Mouse (Mus musculus) macrophage (primary cell): ENCODE data around the gene Nlrc3. TPM values are rescaled to one million over a fixed set of nuclear protein-coding genes. Genes with fewer than 3 reads are reported as not detected.
"Not testable (repeated sequence)": the region's sequence is repeated elsewhere in the genome, so short reads cannot be mapped to it uniquely, and the experiment has no call there.

Source experiments
- H3K27ac ChIP-seq: fragments of 350-480 bp; formaldehyde crosslinking; 2 replicates; pipeline ENCODE4 v1.9.0; 2021
- H3K36me3 ChIP-seq: fragments of 350-480 bp; formaldehyde crosslinking; 2 replicates; pipeline ENCODE4 v1.9.0; 2021; ENCODE audit errors: inconsistent target
- H3K4me3 ChIP-seq: fragments of 350-480 bp; formaldehyde crosslinking; 2 replicates; pipeline ENCODE4 v1.9.0; 2021; ENCODE audit errors: inconsistent target
- H3K79me2 ChIP-seq: fragments of 350-480 bp; formaldehyde crosslinking; 2 replicates; pipeline ENCODE4 v1.9.0; 2021; ENCODE audit errors: inconsistent target
- WGBS: methylation state at CpG from one replicate; pipeline ENCODE4 v1.1.7; 2026; ENCODE audit warnings: inconsistent platforms; ENCODE audit not compliant: missing documents; 5-methylcytosine and 5-hydroxymethylcytosine counted together
- polyA plus RNA-seq: library from polyadenylated mRNA; stranded (reverse); fragments of 250-400 nt; gene quantifications from 3 replicates; pipeline ENCODE4 v1.2.4, GENCODE M21; 2018; ENCODE audit warnings: inconsistent platforms
- total RNA-seq, 78 experiments: library from RNA; depleted of rRNA; stranded (reverse); fragments of 250-400 nt; gene quantifications; 1 replicate in 9 of 78; 2 replicates in 24 of 78; 3 replicates in 43 of 78; 4 replicates in 2 of 78; pipeline ENCODE4 v1.2.4; 2018; ENCODE audit warnings: inconsistent platforms in 56 of 78

Gene Nlrc3
- total RNA-seq (2018; cell fraction: chromatin; rRNA removed) = 10 to 100 TPM in 15 of 26 experiments, 1 to 10 TPM in 11; 1.6 to 34.7 (median 12.8) TPM
- total RNA-seq (2018; cell fraction: cytosol; rRNA removed) = 1 to 10 TPM; 3.0 to 9.8 (median 6.0) TPM
- total RNA-seq (2018; cell fraction: nucleus; rRNA removed) = 10 to 100 TPM in 11 of 26 experiments, 1 to 10 TPM in 15; 2.8 to 25.0 (median 8.7) TPM
- 4.1 to 9.1 TPM (median 5.7 TPM) in 3 replicates for polyA plus RNA-seq

DNA sequence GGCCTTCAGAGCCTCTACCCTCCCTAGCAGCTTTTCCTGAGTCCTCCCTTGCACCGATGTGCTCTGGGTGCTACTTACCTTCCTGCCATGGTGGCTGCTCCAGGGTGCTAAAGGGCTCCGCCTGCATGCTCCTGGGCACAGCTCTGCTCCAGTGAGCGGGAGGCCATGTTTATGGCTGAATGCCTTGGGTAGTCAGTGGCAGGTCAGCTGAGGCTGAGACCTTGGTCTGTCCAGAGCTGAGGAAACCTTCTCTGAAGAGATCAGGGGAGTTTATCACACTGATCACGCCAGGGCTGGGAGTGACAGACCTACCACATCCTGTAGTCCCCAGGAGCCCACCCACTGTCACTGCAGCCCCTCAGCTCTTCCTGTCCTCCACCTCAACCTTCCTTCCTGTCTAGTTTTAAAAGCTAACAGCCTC, at the start of gene Nlrc3:
Nlrc3 (minus strand) TSS at position 382 of the 421 bp plus-strand sequence.
- H3K4me3 ChIP-seq = no peak within 1 kb of the TSS

DNA sequence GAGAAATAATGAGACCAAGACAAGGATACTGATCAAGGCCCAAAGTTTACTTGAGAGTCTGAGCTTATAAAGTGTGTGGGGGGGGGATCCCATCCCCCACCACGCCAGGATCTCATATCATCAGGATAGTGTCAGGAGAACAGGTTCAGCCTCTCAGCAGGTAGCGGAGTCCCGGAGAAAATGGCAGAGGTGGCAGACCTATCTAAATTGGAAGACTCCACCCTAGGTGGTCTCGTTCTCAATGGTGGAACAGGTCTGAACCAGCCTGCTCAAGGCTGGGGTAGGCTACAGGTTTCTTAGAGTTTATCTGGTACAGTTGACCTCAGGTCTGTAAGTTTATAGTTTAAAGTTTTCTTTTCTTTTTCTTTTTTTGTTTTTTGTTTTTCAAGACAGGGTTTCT, 46.3 kb upstream of the Nlrc3 start:
- H3K27ac ChIP-seq = no peak overlapping the region
- no peak overlapping the region for H3K4me3 ChIP-seq
- H3K36me3 ChIP-seq = no peaks in the 10 kb centered on the region
- no peaks in the 10 kb centered on the region for H3K79me2 ChIP-seq
- WGBS = 85% methylated on average over 4 of the region's 4 CpGs

More for the DNA sequence above, at the start of gene Nlrc3:
- WGBS = 39% methylated on average over 4 of the region's 4 CpGs
- no peak within 1 kb of the TSS for H3K27ac ChIP-seq
- no peaks in the 10 kb centered on the region for H3K79me2 ChIP-seq
- peaks cover 26% of the 10 kb centered on the region; the same call in 1 of the 2 replicates for H3K36me3 ChIP-seq

DNA sequence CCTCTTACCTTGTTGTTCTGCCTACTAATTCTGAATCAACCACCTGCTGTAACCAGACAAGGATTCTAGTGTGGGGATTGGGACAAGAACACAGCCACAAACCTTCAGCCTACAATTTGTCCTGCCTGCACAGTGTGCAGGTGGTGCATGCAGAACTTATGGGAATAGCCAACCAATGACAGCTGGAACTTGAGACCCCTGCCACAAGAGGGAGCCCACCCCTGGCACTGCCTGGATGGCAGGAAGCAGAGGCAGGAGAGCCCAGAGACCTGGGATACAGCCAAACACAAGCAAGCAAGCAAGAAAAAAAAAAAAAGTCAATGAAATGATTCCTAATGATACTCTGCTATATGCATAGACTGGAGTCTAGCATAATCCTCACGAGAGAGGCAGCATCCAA, 44.8 kb upstream of the Nlrc3 start:
- no peak overlapping the region for H3K4me3 ChIP-seq
- no peaks in the 10 kb centered on the region for H3K79me2 ChIP-seq
- no peak overlapping the region for H3K27ac ChIP-seq
- no peaks in the 10 kb centered on the region for H3K36me3 ChIP-seq
- WGBS = 89% methylated on average over 1 of the region's 1 CpGs

DNA sequence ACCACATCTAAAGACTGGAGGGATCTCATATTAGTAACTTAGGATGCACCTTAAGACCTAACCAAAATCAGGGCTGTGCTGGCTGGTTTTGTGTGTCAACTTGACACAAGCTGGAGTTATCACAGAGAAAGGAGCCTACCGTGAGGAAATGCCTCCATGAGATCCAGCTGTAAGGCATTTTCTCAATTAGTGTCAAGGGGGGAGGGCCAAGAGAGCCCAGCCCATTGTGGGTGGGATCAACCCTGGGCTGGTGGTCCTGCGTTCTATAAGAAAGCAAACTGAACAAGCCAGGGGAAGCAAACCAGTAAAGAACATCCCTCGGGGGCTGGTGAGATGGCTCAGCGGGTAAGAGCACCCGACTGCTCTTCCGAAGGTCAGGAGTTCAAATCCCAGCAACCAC, 41.0 kb upstream of the Nlrc3 start:
- not testable (repeated sequence) for H3K4me3 ChIP-seq, H3K36me3 ChIP-seq, H3K79me2 ChIP-seq, H3K27ac ChIP-seq
- WGBS = 92% methylated on average over 2 of the region's 6 CpGs

DNA sequence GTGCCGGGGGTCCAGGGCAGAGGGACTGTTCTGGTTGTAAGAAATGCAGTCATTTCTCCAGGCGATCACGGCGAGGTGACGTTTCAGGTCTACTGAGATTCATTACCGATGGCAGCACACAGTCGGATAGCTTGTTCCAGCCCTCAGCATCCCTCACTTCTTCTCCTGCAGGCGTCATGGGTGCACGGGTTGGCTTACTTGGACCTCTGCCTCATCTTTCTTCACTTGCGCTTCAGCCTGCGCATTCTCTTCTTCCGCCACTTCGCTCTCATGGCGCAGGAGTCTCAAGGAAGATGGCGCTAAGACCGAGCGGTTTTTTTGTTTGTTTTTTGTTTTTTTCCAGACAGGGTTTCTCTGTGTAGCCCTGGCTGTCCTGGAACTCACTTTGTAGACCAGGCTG, 40.4 kb upstream of the Nlrc3 start:
- not testable (repeated sequence) for H3K4me3 ChIP-seq, H3K36me3 ChIP-seq, H3K27ac ChIP-seq, H3K79me2 ChIP-seq
- 87% methylated on average over 17 of the region's 17 CpGs for WGBS

DNA sequence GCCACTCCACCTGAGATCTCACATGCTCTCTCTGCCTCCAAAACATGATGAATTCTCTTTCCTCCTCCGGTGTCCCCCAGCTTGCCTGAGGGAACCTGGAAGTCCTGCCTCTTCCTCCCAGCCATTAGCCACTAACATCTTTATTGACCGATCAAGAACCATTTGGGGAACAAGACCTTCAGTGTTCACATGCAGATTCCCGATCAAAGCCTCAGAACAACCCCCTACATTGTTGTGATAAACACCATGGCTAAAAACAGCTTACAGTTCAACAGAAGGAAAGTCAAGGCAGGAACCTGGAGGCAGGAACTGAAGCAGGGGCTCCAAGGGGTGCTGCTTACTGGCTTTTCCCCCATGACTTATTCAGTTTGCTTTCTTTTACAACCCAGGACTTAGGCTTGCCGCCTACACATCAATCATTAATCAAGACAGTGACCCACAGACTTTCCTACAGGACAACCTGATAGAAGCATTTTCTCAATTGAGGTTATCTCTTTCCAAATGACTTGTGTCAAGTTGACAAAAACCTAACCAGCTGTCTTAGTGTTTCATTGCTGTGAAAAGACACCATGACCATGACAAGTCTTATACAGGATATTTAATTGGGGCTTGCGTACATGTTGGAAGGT, 37.7 kb upstream of the Nlrc3 start:
- no peaks in the 10 kb centered on the region for H3K36me3 ChIP-seq
- H3K4me3 ChIP-seq = no peak overlapping the region
- 90% methylated on average over 5 of the region's 5 CpGs for WGBS
- no peaks in the 10 kb centered on the region for H3K79me2 ChIP-seq
- no peak overlapping the region for H3K27ac ChIP-seq

DNA sequence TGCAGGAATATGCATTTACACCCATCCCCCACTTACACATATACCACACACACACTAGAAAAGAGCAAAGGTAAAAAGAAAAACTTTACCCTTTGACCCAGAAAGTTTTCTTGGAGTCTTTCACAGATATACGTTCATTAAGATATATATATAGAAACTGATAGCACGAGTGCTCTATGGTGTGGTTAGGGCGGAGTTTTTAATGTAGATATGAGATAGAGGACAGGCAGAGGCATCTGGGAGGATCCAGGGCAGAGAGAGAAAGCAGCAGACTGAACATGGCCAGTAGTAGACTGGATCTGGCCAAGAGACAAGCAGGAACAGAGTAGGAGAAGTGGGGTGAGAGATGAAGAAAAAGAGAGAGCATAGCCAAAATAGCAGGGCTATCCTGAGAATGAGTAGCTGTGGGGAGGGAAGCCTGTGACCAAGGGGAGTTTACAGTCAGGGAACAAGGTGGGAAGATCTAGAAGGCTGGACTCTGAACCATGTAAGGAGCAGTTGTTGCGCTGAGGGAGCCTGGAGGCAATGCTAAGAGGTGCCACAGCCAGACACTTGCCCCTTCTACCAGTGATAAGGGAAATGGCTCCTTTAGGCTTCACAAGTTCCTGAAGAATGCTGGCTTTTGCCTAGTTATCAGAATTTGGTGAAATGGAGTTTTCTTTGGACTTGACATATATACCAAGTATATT, 36.6 kb upstream of the Nlrc3 start:
- Histone ChIP-seq H3K4me3 (no peak overlapping the region), H3K79me2 (no peaks in the 10 kb centered on the region), H3K27ac (no peak overlapping the region), H3K36me3 (no peaks in the 10 kb centered on the region)
- 81% methylated on average over 4 of the region's 4 CpGs for WGBS

DNA sequence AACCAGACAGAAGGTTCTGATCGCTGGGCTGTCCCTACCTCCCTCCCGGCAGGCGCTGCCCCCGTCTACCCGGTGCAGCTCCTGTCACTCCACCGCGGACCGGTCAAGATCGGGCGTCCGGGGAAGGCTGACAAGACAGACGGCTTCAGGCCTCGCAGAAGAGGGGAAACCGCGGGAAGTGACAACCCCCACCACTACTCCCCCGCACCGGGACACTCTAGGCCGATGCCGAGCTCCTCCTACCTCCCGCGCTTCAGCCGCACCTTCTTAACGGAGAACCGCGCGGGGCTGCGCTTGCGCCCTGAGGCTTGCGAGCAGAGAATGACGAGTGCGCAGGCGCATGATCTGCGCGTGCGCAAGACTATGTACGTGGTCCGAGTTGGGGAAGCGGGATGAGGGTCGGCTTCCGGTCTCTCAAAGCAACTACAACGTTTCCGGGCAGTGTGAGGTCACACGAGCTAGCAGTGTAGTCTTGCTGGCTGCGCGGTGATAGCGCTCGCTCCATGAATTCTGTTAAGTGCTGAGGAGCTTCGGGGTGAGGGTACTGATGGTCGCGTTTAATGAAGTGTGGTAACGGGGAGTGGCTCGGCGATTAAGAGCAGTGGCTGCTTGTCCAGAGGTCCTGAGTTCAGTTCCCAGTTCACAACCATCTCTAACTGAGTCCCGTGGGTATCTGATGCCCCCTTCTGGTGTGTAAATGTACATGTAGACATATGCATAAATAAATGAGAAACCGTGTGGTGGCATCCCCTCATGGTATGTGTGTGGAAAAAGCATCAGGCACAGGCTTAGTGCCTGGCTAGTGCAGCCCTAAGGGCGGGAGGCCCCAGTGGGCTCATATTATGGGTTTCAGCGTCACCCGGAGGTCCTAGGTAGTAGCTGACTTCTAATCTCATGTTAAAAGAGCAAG, 27.3 kb upstream of the Nlrc3 start, which contains the start of gene Slx4:
Slx4 (minus strand) TSS at position 282 of the 910 bp plus-strand sequence.
- peaks cover 23% of the 10 kb centered on the region for H3K79me2 ChIP-seq
- H3K27ac ChIP-seq = peak within 1 kb of the TSS; percentile 67
- H3K36me3 ChIP-seq = peaks cover 7% of the 10 kb centered on the region; the same call in 1 of the 2 replicates
- H3K4me3 ChIP-seq = peak within 1 kb of the TSS; percentile 95
- WGBS = 3% methylated on average over 51 of the region's 58 CpGs

DNA sequence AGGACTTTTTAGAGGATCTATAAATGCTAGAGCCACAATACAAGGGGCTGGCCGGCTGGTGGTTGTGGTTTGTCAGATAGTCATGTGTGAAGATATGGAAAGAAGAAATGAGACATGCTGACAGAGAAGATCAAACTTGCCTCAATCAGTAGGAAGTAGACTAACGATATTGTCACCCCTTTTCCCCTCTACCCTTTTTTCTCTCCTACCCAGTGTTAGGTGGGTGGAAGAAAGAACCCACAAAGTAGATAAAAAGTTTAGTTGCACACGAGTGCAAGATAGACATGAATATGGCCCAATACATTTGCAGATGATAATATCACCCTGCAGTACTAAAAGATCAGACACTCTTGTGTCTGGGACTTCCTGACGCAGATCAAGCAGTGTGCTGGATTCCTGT, 12.0 kb upstream of the Nlrc3 start:
- Histone ChIP-seq H3K4me3 (no peak overlapping the region), H3K36me3 (peaks cover 90% of the 10 kb centered on the region), H3K27ac (no peak overlapping the region), H3K79me2 (no peaks in the 10 kb centered on the region)
- 89% methylated on average over 4 of the region's 4 CpGs for WGBS

DNA sequence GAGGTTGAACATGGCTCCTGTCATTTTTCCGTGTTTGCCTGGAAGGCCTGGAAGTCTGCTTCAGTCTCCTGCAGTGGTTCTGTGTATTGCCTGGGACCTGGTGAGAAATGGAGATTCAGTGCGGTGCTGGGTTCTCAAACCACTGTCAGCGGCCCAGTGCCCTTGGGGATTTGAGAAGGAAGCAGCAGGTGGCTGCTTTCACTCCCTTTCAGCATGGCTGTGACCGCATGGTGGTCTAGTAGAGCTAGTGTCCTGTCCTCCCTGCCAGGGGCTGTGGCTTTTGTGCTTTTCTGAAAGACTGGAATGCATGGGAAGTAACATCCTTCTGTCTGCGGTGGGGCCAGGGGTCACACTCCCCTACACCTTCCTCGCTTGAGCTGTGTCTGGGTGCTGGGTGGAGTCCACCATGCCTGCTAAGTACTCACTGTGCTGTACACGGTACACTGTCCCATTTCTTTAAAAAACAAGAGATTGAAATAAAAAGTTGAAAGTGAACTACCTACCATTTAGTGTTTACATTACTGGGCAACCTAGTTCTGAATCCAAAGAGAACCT, 6.8 kb upstream of the Nlrc3 start:
- Histone ChIP-seq H3K27ac (no peak overlapping the region), H3K79me2 (no peaks in the 10 kb centered on the region), H3K4me3 (no peak overlapping the region), H3K36me3 (peaks cover 77% of the 10 kb centered on the region)
- WGBS = 92% methylated on average over 7 of the region's 7 CpGs

DNA sequence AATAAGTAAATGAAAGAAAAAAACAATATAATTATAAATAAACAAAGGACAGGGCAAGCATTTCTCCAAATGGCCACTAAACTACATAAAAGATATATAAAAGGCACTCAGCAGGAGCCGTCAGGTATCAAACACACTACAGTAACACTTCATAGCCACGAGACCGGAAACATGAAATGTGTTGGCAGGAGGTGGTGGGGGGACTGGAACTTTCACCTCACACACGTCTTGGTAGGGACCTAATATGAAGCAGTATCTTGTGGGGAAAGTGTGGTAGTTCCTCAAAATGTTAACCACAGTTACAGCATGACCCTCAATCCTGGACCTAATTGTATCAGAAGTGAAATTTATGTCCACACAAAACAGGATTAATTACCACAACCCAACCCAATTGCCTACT, 5.7 kb upstream of the Nlrc3 start:
- Histone ChIP-seq H3K4me3 (no peak overlapping the region), H3K79me2 (no peaks in the 10 kb centered on the region), H3K27ac (no peak overlapping the region), H3K36me3 (peaks cover 67% of the 10 kb centered on the region)
- 14% methylated on average over 4 of the region's 4 CpGs for WGBS

DNA sequence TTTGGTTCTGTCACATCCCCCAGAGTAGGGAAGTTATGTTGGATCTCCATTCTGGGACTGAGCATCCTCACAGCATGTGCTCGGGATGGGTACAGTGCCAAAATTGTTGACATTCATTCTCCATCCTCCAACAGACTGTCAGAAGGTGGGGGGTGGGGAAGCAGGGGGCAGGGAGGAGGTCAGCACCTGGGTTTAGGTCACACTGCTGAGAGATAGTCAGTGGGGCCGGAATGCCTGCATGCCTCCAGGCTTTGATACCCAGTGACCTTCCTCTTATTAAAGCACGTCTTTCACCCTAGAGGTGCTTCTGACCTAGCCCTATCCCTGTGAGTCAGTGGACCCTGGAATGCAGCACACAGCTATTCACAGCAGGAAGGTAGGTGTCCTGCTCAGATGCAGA, 280 bp upstream of the Nlrc3 start:
- WGBS = 40% methylated on average over 3 of the region's 3 CpGs
- H3K79me2 ChIP-seq = no peaks in the 10 kb centered on the region
- H3K4me3 ChIP-seq = no peak overlapping the region
- H3K27ac ChIP-seq = no peak overlapping the region
- peaks cover 29% of the 10 kb centered on the region; the same call in 1 of the 2 replicates for H3K36me3 ChIP-seq

DNA sequence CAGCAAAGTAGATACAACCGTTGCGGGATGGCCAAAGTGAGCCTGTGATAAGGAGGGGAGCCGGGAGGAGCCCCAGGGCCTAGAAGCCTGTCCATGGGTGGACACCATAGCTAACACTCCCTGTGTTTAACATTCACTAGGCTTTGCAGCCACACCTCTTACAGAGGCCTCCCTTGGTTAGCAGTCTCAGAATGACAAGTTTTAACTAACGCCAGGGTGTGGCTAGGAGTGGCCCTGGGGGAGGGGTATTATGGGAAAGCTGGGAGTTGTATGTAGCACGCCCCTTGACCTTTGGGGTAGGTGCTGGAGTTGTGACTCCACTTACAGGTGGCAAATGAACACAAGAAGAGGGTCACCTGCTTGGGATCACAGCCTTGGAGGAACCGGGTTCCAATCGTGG, 774 bp downstream of the Nlrc3 start:
- Histone ChIP-seq H3K4me3 (no peak overlapping the region), H3K27ac (no peak overlapping the region), H3K79me2 (no peaks in the 10 kb centered on the region), H3K36me3 (peaks cover 20% of the 10 kb centered on the region; the same call in 1 of the 2 replicates)
- WGBS = 93% methylated on average over 7 of the region's 7 CpGs

DNA sequence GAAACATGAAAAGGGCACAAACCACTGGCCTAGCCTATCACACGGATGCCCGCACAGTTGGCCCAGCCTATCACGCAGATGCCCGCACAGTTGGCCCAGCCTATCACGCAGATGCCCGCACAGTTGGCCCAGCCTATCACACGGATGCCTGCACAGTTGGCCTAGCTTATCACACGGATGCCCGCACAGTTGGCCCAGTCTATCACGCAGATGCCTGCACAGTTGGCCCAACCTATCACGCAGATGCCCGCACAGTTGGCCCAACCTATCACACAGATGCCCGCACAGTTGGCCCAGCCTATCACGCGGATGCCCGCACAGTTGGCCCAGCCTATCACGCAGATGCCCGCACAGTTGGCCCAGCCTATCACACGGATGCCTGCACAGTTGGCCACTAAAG, 2.0 kb downstream of the Nlrc3 start:
- not testable (repeated sequence) for H3K4me3 ChIP-seq, H3K27ac ChIP-seq, H3K36me3 ChIP-seq, H3K79me2 ChIP-seq
- 98% methylated on average over 18 of the region's 19 CpGs for WGBS
